Mouse (Mus musculus): ENCODE data around the gene Grm7. TPM values are rescaled to one million over a fixed set of nuclear protein-coding genes. Genes with fewer than 3 reads are reported as not detected.

The Grm7 gene
- polyA plus RNA-seq, 1 experiment from 2014 or later: 53.9 TPM

- Histone ChIP-seq H3K4me3 (ENCODE audit: low read depth, low read length) (no peak overlapping the region), H3K9ac (replicated peaks; ENCODE audit: low read depth, low read length) (no peak overlapping the region), H3K9me3 (ENCODE audit: control insufficient read depth, low read length) (no peaks in the 10 kb centered on the region), H3K27me3 (ENCODE audit: control insufficient read depth, insufficient read depth, low read length) (no peaks in the 10 kb centered on the region), H3K4me1 (ENCODE audit: control insufficient read depth, insufficient read depth, low read length) (no peaks in the 10 kb centered on the region), H3K4me2 (ENCODE audit: low read depth, low read length) (no peak overlapping the region), H3K36me3 (ENCODE audit: control insufficient read depth, insufficient read depth, low read length) (no peaks in the 10 kb centered on the region), H3K27ac (ENCODE audit: low read depth, low read length) (no peak overlapping the region)
- no peak for ATAC-seq (ENCODE audit: low read depth)
- 83% methylated on average over 5 of the region's 5 CpGs for WGBS
These were observed 609.8 kb downstream of the Grm7 start for GRCm38 (mm10) chr6:111255215-111255614.

DNA sequence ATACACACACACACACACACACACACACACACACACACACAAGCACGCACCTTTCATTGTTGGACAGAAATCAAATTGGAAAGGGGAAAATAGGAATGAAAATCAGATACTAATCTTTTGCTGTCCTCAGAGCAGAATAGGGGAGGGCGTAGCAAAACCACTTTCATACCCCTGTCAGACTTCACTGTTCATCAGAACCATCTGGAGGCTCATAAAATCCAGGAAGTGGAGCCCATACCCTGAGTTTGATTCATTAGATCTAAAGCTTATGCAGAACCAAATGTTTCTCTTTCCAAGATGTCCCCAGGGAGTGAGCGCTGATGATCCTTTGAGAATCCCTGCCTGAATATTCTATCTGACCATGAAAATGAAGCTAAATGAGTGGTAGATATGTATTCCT, 611.6 kb downstream of the Grm7 start:
- no peak overlapping the region for H3K9ac ChIP-seq (replicated peaks; ENCODE audit: low read depth, low read length)
- H3K27me3 ChIP-seq (ENCODE audit: control insufficient read depth, insufficient read depth, low read length): no peaks in the 10 kb centered on the region
- 75% methylated on average over 3 of the region's 3 CpGs for WGBS
- H3K4me1 ChIP-seq (ENCODE audit: control insufficient read depth, insufficient read depth, low read length): no peaks in the 10 kb centered on the region
- H3K27ac ChIP-seq (ENCODE audit: low read depth, low read length): no peak overlapping the region
- ATAC-seq (ENCODE audit: low read depth): no peak
- H3K36me3 ChIP-seq (ENCODE audit: control insufficient read depth, insufficient read depth, low read length): no peaks in the 10 kb centered on the region
- H3K4me3 ChIP-seq (ENCODE audit: low read depth, low read length): no peak overlapping the region
- H3K9me3 ChIP-seq (ENCODE audit: control insufficient read depth, low read length): no peaks in the 10 kb centered on the region
- H3K4me2 ChIP-seq (ENCODE audit: low read depth, low read length): no peak overlapping the region

DNA sequence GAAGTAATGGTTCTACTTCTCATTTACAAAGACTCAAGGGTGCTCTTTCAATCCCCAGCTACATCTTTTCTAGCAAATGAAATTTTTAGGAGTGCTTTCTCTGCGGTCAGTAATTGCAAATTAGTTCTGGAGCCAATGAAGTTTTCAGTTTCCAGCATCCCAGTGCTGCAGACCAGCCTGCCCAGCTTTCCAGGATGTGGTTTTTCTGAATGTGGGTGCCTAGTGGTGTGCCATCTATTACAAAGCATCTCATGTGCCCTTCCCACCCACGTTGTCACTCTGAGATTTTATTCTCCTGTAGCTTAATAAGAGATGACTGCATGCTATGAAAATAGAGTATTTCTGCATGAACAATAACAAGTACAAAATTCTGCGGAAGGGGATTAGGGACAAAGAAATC, 612.9 kb downstream of the Grm7 start:
- H3K27ac ChIP-seq (ENCODE audit: low read depth, low read length): no peak overlapping the region
- H3K27me3 ChIP-seq (ENCODE audit: control insufficient read depth, insufficient read depth, low read length): no peaks in the 10 kb centered on the region
- H3K4me2 ChIP-seq (ENCODE audit: low read depth, low read length): no peak overlapping the region
- H3K4me3 ChIP-seq (ENCODE audit: low read depth, low read length): no peak overlapping the region
- ATAC-seq (ENCODE audit: low read depth): no peak
- H3K9ac ChIP-seq (replicated peaks; ENCODE audit: low read depth, low read length): no peak overlapping the region
- 63% methylated on average over 3 of the region's 3 CpGs for WGBS
- H3K4me1 ChIP-seq (ENCODE audit: control insufficient read depth, insufficient read depth, low read length): no peaks in the 10 kb centered on the region
- H3K36me3 ChIP-seq (ENCODE audit: control insufficient read depth, insufficient read depth, low read length): no peaks in the 10 kb centered on the region
- H3K9me3 ChIP-seq (ENCODE audit: control insufficient read depth, low read length): no peaks in the 10 kb centered on the region

- H3K36me3 ChIP-seq (ENCODE audit: control insufficient read depth, insufficient read depth, low read length): no peaks in the 10 kb centered on the region
- H3K9me3 ChIP-seq (ENCODE audit: control insufficient read depth, low read length): no peaks in the 10 kb centered on the region
- H3K27me3 ChIP-seq (ENCODE audit: control insufficient read depth, insufficient read depth, low read length): no peaks in the 10 kb centered on the region
- WGBS: 78% methylated on average over 1 of the region's 1 CpGs
- no peak overlapping the region for H3K4me2 ChIP-seq (ENCODE audit: low read depth, low read length)
- no peak overlapping the region for H3K4me3 ChIP-seq (ENCODE audit: low read depth, low read length)
- no peak overlapping the region for H3K9ac ChIP-seq (replicated peaks; ENCODE audit: low read depth, low read length)
- no peaks in the 10 kb centered on the region for H3K4me1 ChIP-seq (ENCODE audit: control insufficient read depth, insufficient read depth, low read length)
- ATAC-seq (ENCODE audit: low read depth): no peak
- H3K27ac ChIP-seq (ENCODE audit: low read depth, low read length): no peak overlapping the region
These were observed 615.8 kb downstream of the Grm7 start for GRCm38 (mm10) chr6:111261181-111261580.

DNA sequence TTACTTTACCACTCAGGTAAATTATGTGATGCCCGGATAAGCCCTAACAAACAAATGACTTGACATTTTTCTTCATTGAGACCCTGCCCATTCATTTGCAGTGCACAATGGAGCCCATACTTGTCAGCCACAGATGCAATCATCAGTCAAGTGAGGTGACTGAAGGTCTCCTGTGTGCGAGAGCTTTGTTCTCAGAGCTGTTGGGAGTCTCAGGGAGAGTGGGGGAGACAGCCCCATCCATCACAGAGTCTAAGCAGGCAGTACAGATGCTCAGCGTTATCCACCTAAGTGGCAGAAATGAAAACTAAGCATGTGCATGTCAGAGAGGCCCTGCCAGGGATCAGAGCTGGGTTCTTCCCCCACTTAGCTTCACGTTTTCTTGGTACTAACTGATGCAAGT, 631.3 kb downstream of the Grm7 start:
- Histone ChIP-seq H3K4me1 (ENCODE audit: control insufficient read depth, insufficient read depth, low read length) (no peaks in the 10 kb centered on the region), H3K4me2 (ENCODE audit: low read depth, low read length) (no peak overlapping the region), H3K9ac (replicated peaks; ENCODE audit: low read depth, low read length) (no peak overlapping the region), H3K27ac (ENCODE audit: low read depth, low read length) (no peak overlapping the region), H3K4me3 (ENCODE audit: low read depth, low read length) (no peak overlapping the region), H3K9me3 (ENCODE audit: control insufficient read depth, low read length) (no peaks in the 10 kb centered on the region), H3K36me3 (ENCODE audit: control insufficient read depth, insufficient read depth, low read length) (no peaks in the 10 kb centered on the region), H3K27me3 (ENCODE audit: control insufficient read depth, insufficient read depth, low read length) (no peaks in the 10 kb centered on the region)
- 22% methylated on average over 4 of the region's 4 CpGs for WGBS
- peak; percentile 31; the same call in 1 of the 2 replicates for ATAC-seq (ENCODE audit: low read depth)

GRCm38 (mm10) chr6:111278516-111278915, 633.1 kb downstream of the Grm7 start:
- H3K9ac ChIP-seq (replicated peaks; ENCODE audit: low read depth, low read length): no peak overlapping the region
- H3K27me3 ChIP-seq (ENCODE audit: control insufficient read depth, insufficient read depth, low read length): no peaks in the 10 kb centered on the region
- no peaks in the 10 kb centered on the region for H3K4me1 ChIP-seq (ENCODE audit: control insufficient read depth, insufficient read depth, low read length)
- H3K9me3 ChIP-seq (ENCODE audit: control insufficient read depth, low read length): no peaks in the 10 kb centered on the region
- H3K27ac ChIP-seq (ENCODE audit: low read depth, low read length): no peak overlapping the region
- no peak for ATAC-seq (ENCODE audit: low read depth)
- H3K4me2 ChIP-seq (ENCODE audit: low read depth, low read length): no peak overlapping the region
- no peak overlapping the region for H3K4me3 ChIP-seq (ENCODE audit: low read depth, low read length)
- no peaks in the 10 kb centered on the region for H3K36me3 ChIP-seq (ENCODE audit: control insufficient read depth, insufficient read depth, low read length)

DNA sequence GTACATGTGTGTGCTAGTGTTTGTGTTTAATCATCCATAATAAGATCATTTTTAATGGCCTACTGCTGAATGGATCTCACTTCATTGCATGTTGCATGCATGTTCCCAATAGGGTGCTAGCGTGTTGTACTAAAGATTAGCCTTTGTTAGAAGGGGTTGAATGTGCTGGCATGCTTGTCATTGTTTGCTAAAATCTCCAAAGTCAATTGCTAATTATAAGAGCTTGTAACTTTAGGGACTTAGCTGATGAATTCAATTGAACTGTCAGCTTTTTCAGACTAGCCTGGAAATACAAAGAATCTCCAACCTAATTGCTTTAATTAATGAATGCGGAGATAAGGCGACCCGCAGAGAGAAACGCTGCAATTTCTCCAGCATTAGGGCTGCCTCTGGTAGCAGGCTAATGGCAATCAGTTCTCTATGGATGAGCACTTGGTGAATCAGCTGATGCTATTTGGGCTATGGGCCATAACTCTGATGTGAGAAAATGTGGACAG, 648.2 kb downstream of the Grm7 start:
- no peaks in the 10 kb centered on the region for H3K4me1 ChIP-seq (ENCODE audit: control insufficient read depth, insufficient read depth, low read length)
- no peak overlapping the region for H3K9ac ChIP-seq (replicated peaks; ENCODE audit: low read depth, low read length)
- ATAC-seq (ENCODE audit: low read depth): peak; percentile 90
- no peaks in the 10 kb centered on the region for H3K27me3 ChIP-seq (ENCODE audit: control insufficient read depth, insufficient read depth, low read length)
- H3K4me2 ChIP-seq (ENCODE audit: low read depth, low read length): no peak overlapping the region
- 30% methylated on average over 5 of the region's 5 CpGs for WGBS
- peak overlapping the region; percentile 8; the same call in 1 of the 2 replicates for H3K27ac ChIP-seq (ENCODE audit: low read depth, low read length)
- no peak overlapping the region for H3K4me3 ChIP-seq (ENCODE audit: low read depth, low read length)
- H3K9me3 ChIP-seq (ENCODE audit: control insufficient read depth, low read length): no peaks in the 10 kb centered on the region
- H3K36me3 ChIP-seq (ENCODE audit: control insufficient read depth, insufficient read depth, low read length): no peaks in the 10 kb centered on the region

DNA sequence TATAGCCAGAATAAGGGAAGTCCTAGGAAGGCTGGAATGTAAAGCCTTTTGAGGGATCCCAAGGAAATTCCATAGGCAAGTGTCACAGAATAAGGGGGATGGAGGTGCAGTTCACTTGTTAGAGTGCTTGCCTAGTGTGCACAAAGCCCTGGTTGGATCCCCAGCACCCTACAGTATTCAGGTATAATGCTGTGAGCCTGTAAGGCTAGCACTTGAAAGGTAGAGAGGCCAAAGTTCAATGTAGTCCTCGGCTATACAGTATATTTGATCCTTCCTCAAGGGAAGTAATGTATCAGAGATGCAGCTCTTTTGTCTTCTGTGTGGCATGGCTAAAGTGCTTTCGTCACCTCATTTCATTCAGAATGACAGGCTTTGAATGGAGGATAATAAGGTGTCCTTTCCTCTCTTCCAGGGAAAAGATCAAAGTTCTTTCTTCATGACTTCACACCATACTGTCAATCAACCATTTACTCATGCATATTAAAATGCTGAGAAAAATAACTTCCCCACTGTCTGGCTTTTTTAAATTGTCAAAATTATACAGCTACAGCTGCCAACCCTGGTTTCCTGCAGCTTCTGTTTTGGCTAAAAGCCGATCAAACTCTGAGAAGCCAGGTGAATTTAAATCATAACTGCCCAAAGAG, 658.7 kb downstream of the Grm7 start:
- Histone ChIP-seq H3K36me3 (ENCODE audit: control insufficient read depth, insufficient read depth, low read length) (no peaks in the 10 kb centered on the region), H3K4me1 (ENCODE audit: control insufficient read depth, insufficient read depth, low read length) (no peaks in the 10 kb centered on the region), H3K9ac (replicated peaks; ENCODE audit: low read depth, low read length) (no peak overlapping the region), H3K4me2 (ENCODE audit: low read depth, low read length) (no peak overlapping the region), H3K9me3 (ENCODE audit: control insufficient read depth, low read length) (no peaks in the 10 kb centered on the region), H3K27ac (ENCODE audit: low read depth, low read length) (no peak overlapping the region), H3K4me3 (ENCODE audit: low read depth, low read length) (no peak overlapping the region), H3K27me3 (ENCODE audit: control insufficient read depth, insufficient read depth, low read length) (no peaks in the 10 kb centered on the region)
- WGBS: 62% methylated on average over 3 of the region's 3 CpGs
- no peak for ATAC-seq (ENCODE audit: low read depth)

DNA sequence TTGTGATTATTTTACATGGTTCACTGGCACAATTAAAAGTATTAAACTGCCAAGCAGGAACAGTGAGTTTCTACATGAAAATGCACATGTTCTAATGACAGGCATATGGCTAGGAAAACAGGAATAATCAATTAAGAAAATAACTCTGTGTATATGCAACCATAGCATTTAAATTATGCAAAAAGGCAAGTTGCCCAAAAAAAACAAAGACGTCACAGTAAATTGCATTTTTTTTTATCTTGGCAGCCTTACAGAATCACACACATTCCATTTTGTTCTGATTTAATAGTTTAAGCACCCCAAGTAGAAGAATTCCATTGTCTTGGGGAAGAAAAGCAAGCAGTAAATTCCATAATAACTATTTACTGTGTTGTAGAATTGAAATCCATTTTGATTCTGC, 716.3 kb downstream of the Grm7 start:
- no peaks in the 10 kb centered on the region for H3K27me3 ChIP-seq (ENCODE audit: control insufficient read depth, insufficient read depth, low read length)
- no peak overlapping the region for H3K9ac ChIP-seq (replicated peaks; ENCODE audit: low read depth, low read length)
- H3K4me2 ChIP-seq (ENCODE audit: low read depth, low read length): no peak overlapping the region
- H3K36me3 ChIP-seq (ENCODE audit: control insufficient read depth, insufficient read depth, low read length): no peaks in the 10 kb centered on the region
- H3K4me1 ChIP-seq (ENCODE audit: control insufficient read depth, insufficient read depth, low read length): no peaks in the 10 kb centered on the region
- H3K27ac ChIP-seq (ENCODE audit: low read depth, low read length): no peak overlapping the region
- no peak overlapping the region for H3K4me3 ChIP-seq (ENCODE audit: low read depth, low read length)
- ATAC-seq (ENCODE audit: low read depth): no peak
- H3K9me3 ChIP-seq (ENCODE audit: control insufficient read depth, low read length): no peaks in the 10 kb centered on the region
- 46% methylated on average over 1 of the region's 1 CpGs for WGBS
